ENCODE assay signal across 15 mouse cellular contexts in genomic region chr3:121721691-121722070, GRCm38 (mm10). TPM values are rescaled to one million over a fixed set of nuclear protein-coding genes. Genes with fewer than 3 reads are reported as not detected.
DNase-seq lines count a peak whose midpoint lies in the region; ATAC-seq and TF ChIP-seq lines count a peak whose summit lies in the region.
"Had no signal": no experiment of that assay in that cellular context is flagged by ENCODE, and none has a peak within 500 bp of the region (broad histone marks: within the 10 kb centered on the region; RNA-seq: fewer than 3 reads in every experiment).

No protein-coding gene starts in this region.

- no peak for TF ChIP-seq CTCF in hindbrain, postnatal 0 days (IDR thresholded peaks at IDR 0.05; ENCODE audit: low read depth)
- no peak for TF ChIP-seq CTCF in small intestine, adult 2 months (IDR thresholded peaks at IDR 0.05; ENCODE audit: extremely low read depth, insufficient read length, insufficient replicate concordance, low read depth, low read length)

- H3K4me3 ChIP-seq in hindbrain, postnatal 0 days (ENCODE audit: low read length), result no peak overlapping the region
- H3K4me3 ChIP-seq in hindbrain, embryonic 11.5 days (ENCODE audit: low read depth, low read length), result no peak overlapping the region
- no peak overlapping the region for H3K4me3 ChIP-seq in midbrain, embryonic 14.5 days (replicated peaks; ENCODE audit: low read depth, low read length)
- H3K4me3 ChIP-seq in midbrain, embryonic 16.5 days (ENCODE audit: low read depth, low read length), result no peak overlapping the region
- H3K4me3 ChIP-seq in liver, embryonic 15.5 days (replicated peaks), result no peak overlapping the region
- no peak overlapping the region for H3K4me3 ChIP-seq in small intestine, adult 2 months (ENCODE audit: low read depth, low read length)
- H3K4me3 ChIP-seq: erythroblast, embryonic 14.5 days; hindbrain, embryonic 12.5 days had no signal

- TF ChIP-seq POLR2A in small intestine, adult 2 months (IDR thresholded peaks at IDR 0.05; ENCODE audit: low read depth, low read length), result no peak

- no peak for DNase-seq in hindbrain, postnatal 0 days (ENCODE audit: low spot score)
- no peak for DNase-seq in hindbrain, embryonic 11.5 days (ENCODE audit: low spot score)
- no peak for DNase-seq in midbrain, embryonic 14.5 days
- no peak for DNase-seq in retina, embryonic 14.5 days (ENCODE audit: low spot score)
- DNase-seq: cerebellum, postnatal 25 days; gastrocnemius, postnatal 10 days; thymus, adult 2 months had no signal

- no peaks in the 10 kb centered on the region for H3K9me3 ChIP-seq in hindbrain, postnatal 0 days (ENCODE audit: low read length)
- no peaks in the 10 kb centered on the region for H3K9me3 ChIP-seq in hindbrain, embryonic 11.5 days (ENCODE audit: control insufficient read depth, low read length)
- H3K9me3 ChIP-seq in midbrain, embryonic 14.5 days (ENCODE audit: control insufficient read depth, low read length), result no peaks in the 10 kb centered on the region
- no peaks in the 10 kb centered on the region for H3K9me3 ChIP-seq in midbrain, embryonic 16.5 days (replicated peaks; ENCODE audit: control insufficient read depth, low read length, poor library complexity, severe bottlenecking)
- no peaks in the 10 kb centered on the region for H3K9me3 ChIP-seq in liver, embryonic 15.5 days (replicated peaks)
- H3K9me3 ChIP-seq: hindbrain, embryonic 12.5 days had no signal

- 0 out of 2 replicates have a peak, but pooled peaks cover 9% of the 10 kb centered on the region for H3K4me1 ChIP-seq in hindbrain, postnatal 0 days (ENCODE audit: insufficient read depth, low read length)
- H3K4me1 ChIP-seq in hindbrain, embryonic 11.5 days (replicated peaks; ENCODE audit: control insufficient read depth, insufficient read depth, low read length), result peaks cover 3% of the 10 kb centered on the region; the same call in 1 of the 2 replicates
- peaks cover 15% of the 10 kb centered on the region for H3K4me1 ChIP-seq in midbrain, embryonic 14.5 days (ENCODE audit: control insufficient read depth, insufficient read depth, low read length)
- H3K4me1 ChIP-seq in midbrain, embryonic 16.5 days (ENCODE audit: control insufficient read depth, insufficient read depth, low read length), result peaks cover 17% of the 10 kb centered on the region
- peaks cover 18% of the 10 kb centered on the region; the same call in 1 of the 2 replicates for H3K4me1 ChIP-seq in liver, embryonic 15.5 days (replicated peaks)
- peaks cover 13% of the 10 kb centered on the region; the same call in 1 of the 2 replicates for H3K4me1 ChIP-seq in small intestine, adult 2 months (ENCODE audit: control insufficient read depth, insufficient read depth, insufficient read length, low read length)

- no peaks in the 10 kb centered on the region for H3K27me3 ChIP-seq in hindbrain, postnatal 0 days (ENCODE audit: insufficient read depth, low read length)
- H3K27me3 ChIP-seq in hindbrain, embryonic 11.5 days (ENCODE audit: control insufficient read depth, insufficient read depth, low read length), result peaks cover 9% of the 10 kb centered on the region
- H3K27me3 ChIP-seq in midbrain, embryonic 14.5 days (ENCODE audit: control insufficient read depth, insufficient read depth, low read length), result 0 out of 2 replicates have a peak, but pooled peaks cover 4% of the 10 kb centered on the region
- H3K27me3 ChIP-seq in midbrain, embryonic 16.5 days (ENCODE audit: control insufficient read depth, insufficient read depth, low read depth, low read length), result 0 out of 2 replicates have a peak, but pooled peaks cover 2% of the 10 kb centered on the region
- peaks cover 48% of the 10 kb centered on the region for H3K27me3 ChIP-seq in liver, embryonic 15.5 days
- no peaks in the 10 kb centered on the region; the same call in 1 of the 2 replicates for H3K27me3 ChIP-seq in small intestine, adult 2 months (ENCODE audit: control insufficient read depth, insufficient read depth, low read length)

- H3K36me3 ChIP-seq in hindbrain, postnatal 0 days (ENCODE audit: insufficient read depth, low read length), result no peaks in the 10 kb centered on the region
- H3K36me3 ChIP-seq in hindbrain, embryonic 11.5 days (ENCODE audit: control insufficient read depth, insufficient read depth, low read length), result no peaks in the 10 kb centered on the region
- H3K36me3 ChIP-seq in midbrain, embryonic 14.5 days (ENCODE audit: control insufficient read depth, insufficient read depth, low read length), result no peaks in the 10 kb centered on the region
- H3K36me3 ChIP-seq in midbrain, embryonic 16.5 days (ENCODE audit: control insufficient read depth, insufficient read depth, low read length), result no peaks in the 10 kb centered on the region
- no peaks in the 10 kb centered on the region for H3K36me3 ChIP-seq in liver, embryonic 15.5 days (replicated peaks)
- no peaks in the 10 kb centered on the region for H3K36me3 ChIP-seq in small intestine, adult 2 months (ENCODE audit: control insufficient read depth, insufficient read depth, low read length)
- H3K36me3 ChIP-seq: hindbrain, embryonic 12.5 days had no signal

- 55% methylated on average over 7 of the region's 7 CpGs for WGBS in hindbrain, postnatal 0 days
- 73% methylated on average over 7 of the region's 7 CpGs for WGBS in hindbrain, embryonic 11.5 days
- WGBS in midbrain, embryonic 14.5 days, result 50% methylated on average over 7 of the region's 7 CpGs
- 51% methylated on average over 7 of the region's 7 CpGs for WGBS in midbrain, embryonic 16.5 days
- 22% methylated on average over 7 of the region's 7 CpGs for WGBS in liver, embryonic 15.5 days (ENCODE audit: insufficient replicate concordance)
- WGBS in small intestine, adult 2 months, result 43% methylated on average over 7 of the region's 7 CpGs

- no peak for ATAC-seq in hindbrain, postnatal 0 days
- ATAC-seq in hindbrain, embryonic 11.5 days (ENCODE audit: low FRiP score), result no peak
- no peak for ATAC-seq in midbrain, embryonic 14.5 days (ENCODE audit: low FRiP score, low TSS enrichment)
- no peak for ATAC-seq in midbrain, embryonic 16.5 days
- no peak for ATAC-seq in liver, embryonic 15.5 days (ENCODE audit: insufficient read depth)
- ATAC-seq in erythroid progenitor cell, adult 5-6 weeks (replicated peaks; ENCODE audit: low FRiP score, poor library complexity, severe bottlenecking), result no peak

- H3K9ac ChIP-seq in hindbrain, postnatal 0 days (replicated peaks; ENCODE audit: low read length), result no peak overlapping the region
- H3K9ac ChIP-seq in hindbrain, embryonic 11.5 days (ENCODE audit: low read depth, low read length), result no peak overlapping the region
- no peak overlapping the region for H3K9ac ChIP-seq in midbrain, embryonic 14.5 days (replicated peaks; ENCODE audit: low read length)
- H3K9ac ChIP-seq in midbrain, embryonic 16.5 days (ENCODE audit: low read depth, low read length), result no peak overlapping the region
- H3K9ac ChIP-seq in liver, embryonic 15.5 days, result no peak overlapping the region
- H3K9ac ChIP-seq: hindbrain, embryonic 12.5 days had no signal

- peak overlapping the region; percentile 69; the same call in 1 of the 2 replicates for H3K27ac ChIP-seq in hindbrain, postnatal 0 days
- no peak overlapping the region for H3K27ac ChIP-seq in hindbrain, embryonic 11.5 days (ENCODE audit: low read depth, low read length)
- no peak overlapping the region for H3K27ac ChIP-seq in midbrain, embryonic 14.5 days (replicated peaks; ENCODE audit: low read depth, low read length)
- H3K27ac ChIP-seq in midbrain, embryonic 16.5 days (ENCODE audit: low read length), result no peak overlapping the region
- H3K27ac ChIP-seq in liver, embryonic 15.5 days (replicated peaks), result no peak overlapping the region
- H3K27ac ChIP-seq in small intestine, adult 2 months (ENCODE audit: insufficient read depth, low read depth, low read length), result 0 out of 2 replicates have a peak overlapping the region, but pooled peaks have one; percentile 31
- H3K27ac ChIP-seq: hindbrain, embryonic 12.5 days had no signal

- no peak overlapping the region for H3K4me2 ChIP-seq in hindbrain, postnatal 0 days (ENCODE audit: low read depth, low read length)
- no peak overlapping the region for H3K4me2 ChIP-seq in hindbrain, embryonic 11.5 days (replicated peaks; ENCODE audit: low read depth, low read length)
- H3K4me2 ChIP-seq in midbrain, embryonic 14.5 days (ENCODE audit: low read length), result peak overlapping the region; percentile 16
- no peak overlapping the region; the same call in 1 of the 2 replicates for H3K4me2 ChIP-seq in midbrain, embryonic 16.5 days (ENCODE audit: low read length)
- H3K4me2 ChIP-seq in liver, embryonic 15.5 days, result peak overlapping the region; percentile 26; the same call in 1 of the 2 replicates
- H3K4me2 ChIP-seq: hindbrain, embryonic 12.5 days had no signal

RNA-seq across cellular contexts. Expression of gene F3, which starts 1.7 kb away (rescaled TPM):
- total RNA-seq in hindbrain, postnatal 0 days (2014; rRNA removed), result 12.0 and 16.1 TPM in 2 replicates
- polyA plus RNA-seq in hindbrain, postnatal 0 days (2015; fragmentation: Nextera tagmentation; extraction: Ambion mirVana), result 15.2 and 18.9 TPM in 2 replicates
- polyA plus RNA-seq in hindbrain, embryonic 11.5 days (2014; fragmentation: Nextera tagmentation; extraction: Ambion mirVana), result 11.7 and 13.6 TPM in 2 replicates
- polyA plus RNA-seq in midbrain, embryonic 14.5 days (2014; fragmentation: Nextera tagmentation; extraction: Ambion mirVana), result 6.9 and 7.2 TPM in 2 replicates
- polyA plus RNA-seq in midbrain, embryonic 16.5 days (2015; fragmentation: Nextera tagmentation; extraction: Ambion mirVana), result 10.1 and 13.0 TPM in 2 replicates
- 0.48 and 0.61 TPM in 2 replicates for polyA plus RNA-seq in liver, embryonic 15.5 days (2015; fragmentation: Nextera tagmentation; extraction: Ambion mirVana)
- polyA plus RNA-seq in small intestine, adult 2 months (2012; rRNA removed), result 6.2 and 8.6 TPM in 2 replicates
- total RNA-seq in erythroid progenitor cell, adult 5-6 weeks (2015; ENCODE audit: low replicate concordance), result not detected in 2 replicates
- total RNA-seq in erythroid progenitor cell, adult 5-6 weeks (2017; ENCODE audit: low replicate concordance), result not detected in 2 replicates
- polyA plus RNA-seq: erythroblast, embryonic 14.5 days had no signal

RNA-seq across cellular contexts. Expression of gene 4930432M17Rik, which starts 51.1 kb away (rescaled TPM):
- not detected in 2 replicates for total RNA-seq in hindbrain, postnatal 0 days (2014; rRNA removed)
- polyA plus RNA-seq in hindbrain, postnatal 0 days (2015; fragmentation: Nextera tagmentation; extraction: Ambion mirVana), result not detected in 2 replicates
- not detected in 2 replicates for polyA plus RNA-seq in hindbrain, embryonic 11.5 days (2014; fragmentation: Nextera tagmentation; extraction: Ambion mirVana)
- polyA plus RNA-seq in midbrain, embryonic 14.5 days (2014; fragmentation: Nextera tagmentation; extraction: Ambion mirVana), result not detected in 2 replicates
- polyA plus RNA-seq in midbrain, embryonic 16.5 days (2015; fragmentation: Nextera tagmentation; extraction: Ambion mirVana), result not detected in 2 replicates
- polyA plus RNA-seq in liver, embryonic 15.5 days (2015; fragmentation: Nextera tagmentation; extraction: Ambion mirVana), result not detected in 2 replicates
- not detected in 2 replicates for polyA plus RNA-seq in small intestine, adult 2 months (2012; rRNA removed)
- total RNA-seq in erythroid progenitor cell, adult 5-6 weeks (2015; ENCODE audit: low replicate concordance), result not detected in 2 replicates
- total RNA-seq in erythroid progenitor cell, adult 5-6 weeks (2017; ENCODE audit: low replicate concordance), result not detected in 2 replicates
- total RNA-seq: gastrocnemius, postnatal 10 days had no signal
- polyA plus RNA-seq: erythroblast, embryonic 14.5 days; hindbrain, embryonic 12.5 days; large intestine, adult 2 months; limb, embryonic 11.5 days; thymus, adult 2 months had no signal

Comparison
In these comparisons a context has a peak if more than half of its experiments do, and no peak if none do; other contexts are left out.
1. H3K27ac ChIP-seq: peak in hindbrain, postnatal 0 days (single experiment) and small intestine, adult 2 months (single experiment); none in hindbrain, embryonic 11.5 days (single experiment), midbrain, embryonic 14.5 days (single experiment), midbrain, embryonic 16.5 days (single experiment) and liver, embryonic 15.5 days (single experiment).
2. H3K4me2 ChIP-seq: peak in midbrain, embryonic 14.5 days (single experiment) and liver, embryonic 15.5 days (single experiment); none in hindbrain, postnatal 0 days (single experiment), hindbrain, embryonic 11.5 days (single experiment) and midbrain, embryonic 16.5 days (single experiment).